Mouse (Mus musculus) lung, adult 2 months (tissue): Measurements from ENCODE around the gene Cd5.

Source experiments
- CTCF ChIP-seq: fragments of 200-500 bp; IDR thresholded peaks from 2 replicates; pipeline ENCODE4 v1.5.1; 2011; ENCODE audit warnings: mild to moderate bottlenecking, low read length, control low read depth; ENCODE audit not compliant: insufficient read depth
- POLR2A ChIP-seq: fragments of 200-500 bp; IDR thresholded peaks from 2 replicates; pipeline ENCODE4 v1.6.1; 2011; ENCODE audit warnings: low read depth, mild to moderate bottlenecking, control low read depth, low read length, borderline replicate concordance; ENCODE audit errors: extremely low read depth

- no peak for TF ChIP-seq POLR2A
- TF ChIP-seq CTCF = no peak
Observed at GRCm38 (mm10) chr19:10752106-10752505, 13.3 kb upstream of the Cd5 start.
